Mouse (Mus musculus) layer of hippocampus, postnatal 36 days (tissue): ENCODE results near the gene Pdxp. TPM values are rescaled to one million over a fixed set of nuclear protein-coding genes. Genes with fewer than 3 reads are reported as not detected.

ENCODE experiments used
- microRNA-seq, 2 experiments: library from miRNA; unstranded; fragments of <30 nt; microRNA quantifications; one replicate each; pipeline ENCODE4 v1.2.0; 2021
- total RNA-seq, 2 experiments: library from RNA; stranded (reverse); gene quantifications; 2 replicates each; pipeline ENCODE4 v1.2.3; 2021

The Pdxp gene
- total RNA-seq, 2 experiments from 2014 or later, result 171 to 176 TPM

Small RNA genes lying within 50 kb of the gene (microRNA-seq; reads per million reads assigned to microRNA genes)
- gene Mir6955, result 0.30 to 0.63 reads per million in 2 experiments

Other genes starting within 250 kb of the Pdxp start
- 100 to 1,000 TPM; 181 to 207 TPM for gene Elfn2, start 195.1 kb upstream of the Pdxp start, total RNA-seq
- 1 to 10 TPM; 5.4 to 6.2 TPM for gene Mfng, start 140.4 kb upstream of the Pdxp start, total RNA-seq
- gene Card10, start 110.9 kb upstream of the Pdxp start, total RNA-seq, result 1 to 10 TPM; 5.1 to 5.8 TPM
- 10 to 100 TPM; 12.4 to 13.2 TPM for gene Cdc42ep1, start 71.3 kb upstream of the Pdxp start, total RNA-seq
- gene Lgals2, start 58.4 kb upstream of the Pdxp start, total RNA-seq, result not detected
- 10 to 100 TPM; 56.2 to 58.6 TPM for gene Gga1, start 36.7 kb upstream of the Pdxp start, total RNA-seq
- under 1 TPM in 1 of 2 experiments, not detected in 1; 0.33 TPM for gene Gm49510, start 14.3 kb upstream of the Pdxp start, total RNA-seq
- 10 to 100 TPM; 32.0 to 33.3 TPM for gene Sh3bp1, start 14.2 kb upstream of the Pdxp start, total RNA-seq
- 10 to 100 TPM; 18.2 to 19.2 TPM for gene Lgals1, start 12.8 kb downstream of the Pdxp start, total RNA-seq
- gene Nol12, start 21.0 kb downstream of the Pdxp start, total RNA-seq, result 10 to 100 TPM; 36.7 to 39.5 TPM
- 10 to 100 TPM in 1 of 2 experiments, 1 to 10 TPM in 1; 7.7 to 12.7 TPM for gene Triobp, start 33.8 kb downstream of the Pdxp start, total RNA-seq
- 10 to 100 TPM; 88.9 to 89.5 TPM for gene H1f0, start 114.5 kb downstream of the Pdxp start, total RNA-seq
- gene Galr3, start 128.0 kb downstream of the Pdxp start, total RNA-seq, result not detected
- gene Ankrd54, start 149.0 kb downstream of the Pdxp start, total RNA-seq, result 10 to 100 TPM; 17.6 to 20.7 TPM
- 10 to 100 TPM; 69.4 to 74.8 TPM for gene Eif3l, start 161.3 kb downstream of the Pdxp start, total RNA-seq
- gene Micall1, start 195.0 kb downstream of the Pdxp start, total RNA-seq, result 10 to 100 TPM; 33.1 to 34.5 TPM
- gene Polr2f, start 227.1 kb downstream of the Pdxp start, total RNA-seq, result 100 to 1,000 TPM in 1 of 2 experiments, 10 to 100 TPM in 1; 98.9 to 101 TPM
- 1 to 10 TPM; 8.9 to 9.3 TPM for gene 1700088E04Rik, start 227.3 kb downstream of the Pdxp start, total RNA-seq